Mouse (Mus musculus) thymus, postnatal 10 days (tissue): ENCODE measurements around the gene Grik1.

Experiments used
- DNase-seq, 2 experiments: peaks; one replicate each; pipeline ENCODE4 v3.0.0; 2021; ENCODE audit warnings: low spot score in 2 of 2

The Grik1 gene

GRCm38 (mm10) chr16:87957449-87957848 is 332.6 kb downstream of the Grik1 start:
- DNase-seq, result no peak

- no peak for DNase-seq
These were observed 333.9 kb downstream of the Grik1 start for GRCm38 (mm10) chr16:87956178-87956577.

- DNase-seq, result no peak
These were observed 335.2 kb downstream of the Grik1 start for GRCm38 (mm10) chr16:87954715-87955441.

- no peak for DNase-seq
These were observed 336.9 kb downstream of the Grik1 start for GRCm38 (mm10) chr16:87953176-87953575.

GRCm38 (mm10) chr16:87949881-87950280 is 340.2 kb downstream of the Grik1 start:
- DNase-seq, result no peak

- DNase-seq, result no peak
These were observed 341.9 kb downstream of the Grik1 start for GRCm38 (mm10) chr16:87948122-87948521.

- no peak for DNase-seq
These were observed 345.7 kb downstream of the Grik1 start for GRCm38 (mm10) chr16:87944318-87944717.

GRCm38 (mm10) chr16:87942103-87942865 is 347.8 kb downstream of the Grik1 start:
- no peak for DNase-seq

GRCm38 (mm10) chr16:87934685-87935084 is 355.4 kb downstream of the Grik1 start:
- no peak for DNase-seq

GRCm38 (mm10) chr16:87931358-87931757 is 358.7 kb downstream of the Grik1 start:
- DNase-seq, result no peak

GRCm38 (mm10) chr16:87930519-87930918 is 359.5 kb downstream of the Grik1 start:
- no peak for DNase-seq

GRCm38 (mm10) chr16:87928671-87929070 is 361.4 kb downstream of the Grik1 start:
- DNase-seq, result no peak

GRCm38 (mm10) chr16:87917897-87918296 is 372.2 kb downstream of the Grik1 start:
- no peak for DNase-seq

GRCm38 (mm10) chr16:87917157-87917546 is 372.9 kb downstream of the Grik1 start:
- no peak for DNase-seq

GRCm38 (mm10) chr16:87916209-87917156 is 373.6 kb downstream of the Grik1 start:
- no peak for DNase-seq

GRCm38 (mm10) chr16:87915156-87915555 is 374.9 kb downstream of the Grik1 start:
- DNase-seq, result no peak

- no peak for DNase-seq
These were observed 376.3 kb downstream of the Grik1 start for GRCm38 (mm10) chr16:87913781-87914180.

GRCm38 (mm10) chr16:87911201-87911600 is 378.9 kb downstream of the Grik1 start:
- no peak for DNase-seq

- no peak for DNase-seq
These were observed 388.0 kb downstream of the Grik1 start for GRCm38 (mm10) chr16:87902049-87902448.

GRCm38 (mm10) chr16:87901189-87901588 is 388.9 kb downstream of the Grik1 start:
- DNase-seq, result no peak

GRCm38 (mm10) chr16:87875927-87876326 is 414.1 kb downstream of the Grik1 start:
- no peak for DNase-seq

- no peak for DNase-seq
These were observed 425.5 kb downstream of the Grik1 start for GRCm38 (mm10) chr16:87864526-87864925.
